Mouse (Mus musculus) myocyte (in vitro differentiated cells): Measurements from ENCODE around the gene Fbln2.

Experiments used
- E2F4 ChIP-seq: IDR thresholded peaks from one replicate; pipeline ENCODE4 v1.6.1; 2011; ENCODE audit warnings: mild to moderate bottlenecking, control low read depth, moderate library complexity; ENCODE audit not compliant: insufficient read depth
- MAX ChIP-seq: IDR thresholded peaks from one replicate; pipeline ENCODE4 v1.6.1; 2011; ENCODE audit warnings: low read depth, mild to moderate bottlenecking, control low read depth
- POLR2A ChIP-seq: IDR thresholded peaks from one replicate; pipeline ENCODE4 v1.6.1; 2011; ENCODE audit warnings: low read depth, mild to moderate bottlenecking, control low read depth, moderate library complexity; ENCODE audit not compliant: insufficient read length
- POLR2AphosphoS2 ChIP-seq: IDR thresholded peaks from one replicate; pipeline ENCODE4 v1.6.1; 2011; ENCODE audit warnings: low read depth, control low read depth; ENCODE audit not compliant: insufficient read length
- SRF ChIP-seq: IDR thresholded peaks from one replicate; pipeline ENCODE4 v1.6.1; 2011; ENCODE audit warnings: low read depth; ENCODE audit not compliant: control insufficient read depth, insufficient read length
- TCF12 ChIP-seq: IDR thresholded peaks from one replicate; pipeline ENCODE4 v1.6.1; 2011; ENCODE audit warnings: mild to moderate bottlenecking, control low read depth; ENCODE audit not compliant: poor library complexity, insufficient read depth, severe bottlenecking
- TCF3 ChIP-seq: IDR thresholded peaks from one replicate; pipeline ENCODE4 v1.6.1; 2011; ENCODE audit warnings: low read depth, control low read depth; ENCODE audit not compliant: insufficient read length
- USF1 ChIP-seq: IDR thresholded peaks from one replicate; pipeline ENCODE4 v1.6.1; 2011; ENCODE audit warnings: low read depth, mild to moderate bottlenecking, control low read depth, moderate library complexity

DNA sequence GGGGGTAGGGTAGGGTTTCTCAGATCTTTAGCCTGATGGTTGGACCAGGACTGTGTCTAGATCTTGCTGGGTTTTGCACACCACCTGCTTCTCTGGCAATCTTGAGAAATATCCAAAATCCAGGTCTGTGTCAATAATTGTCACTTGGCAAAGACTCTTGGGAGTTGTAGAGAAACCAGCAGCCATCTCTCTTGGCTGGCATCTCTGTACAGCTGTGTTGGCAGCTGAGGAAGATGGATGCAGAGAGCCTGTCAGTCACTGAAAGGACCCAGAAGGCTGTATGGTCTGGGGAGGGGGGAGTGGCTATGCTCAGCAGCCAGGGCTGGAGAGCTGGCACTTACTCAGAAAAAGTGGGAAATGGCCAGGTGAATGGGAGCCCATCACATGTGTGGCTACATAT, 7.8 kb downstream of the Fbln2 start:
- TF ChIP-seq TCF12 = no peak
- no peak for TF ChIP-seq POLR2A
- TF ChIP-seq MAX = no peak
- TF ChIP-seq SRF = no peak
- no peak for TF ChIP-seq POLR2AphosphoS2
- no peak for TF ChIP-seq USF1
- no peak for TF ChIP-seq E2F4
- TF ChIP-seq TCF3 = no peak
